Mouse (Mus musculus): Measurements from ENCODE around the gene Krtap5-2. TPM values are rescaled to one million over a fixed set of nuclear protein-coding genes. Genes with fewer than 3 reads are reported as not detected.
"Not testable (repeated sequence)": the region's sequence is repeated elsewhere in the genome, so short reads cannot be mapped to it uniquely, and the experiment has no call there.

Krtap5-2 gene
- not detected for total RNA-seq (2021)

DNA sequence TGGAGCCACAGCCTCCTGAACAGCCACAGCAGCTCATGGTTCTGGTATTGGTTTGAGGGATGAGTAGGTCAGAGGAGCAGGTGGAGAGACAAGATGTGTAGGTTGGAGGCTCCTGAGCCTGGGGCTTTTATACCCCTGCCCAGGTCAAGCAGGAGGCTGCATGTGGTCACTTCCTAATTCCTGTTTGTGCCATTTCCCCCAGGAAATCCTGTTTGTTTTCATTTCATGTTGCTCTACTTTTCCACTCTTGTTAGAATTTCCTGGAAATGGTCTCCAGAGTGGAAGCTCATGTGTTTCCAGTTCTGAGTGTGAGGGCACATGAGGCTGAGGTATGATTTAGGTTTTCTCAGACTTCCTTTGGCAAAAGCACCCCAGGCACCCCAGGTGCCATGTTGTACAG is at the start of gene Krtap5-2:
Krtap5-2 (minus strand) TSS at position 101 of the 400 bp plus-strand sequence.
- intact Hi-C loops (cut with DNase I); DNase-seq (ENCODE audit: low spot score in 2 of 2): not testable (repeated sequence)

- DNase-seq (ENCODE audit: low spot score in 2 of 2) = no peak
- intact Hi-C loops (cut with DNase I) = no loop called here
Measured at GRCm38 (mm10) chr7:142224518-142224917, 48.7 kb upstream of the Krtap5-2 start.

- DNase-seq (ENCODE audit: low spot score in 2 of 2); intact Hi-C loops (cut with DNase I): not testable (repeated sequence)
Measured at GRCm38 (mm10) chr7:142212136-142212535, 36.3 kb upstream of the Krtap5-2 start.

GRCm38 (mm10) chr7:142211559-142211958 is 35.8 kb upstream of the Krtap5-2 start, which contains the start of gene Gm7579:
Gene Gm7579 (plus strand): TSS chr7:142211859.
- intact Hi-C loops (cut with DNase I) = no loop called here

DNA sequence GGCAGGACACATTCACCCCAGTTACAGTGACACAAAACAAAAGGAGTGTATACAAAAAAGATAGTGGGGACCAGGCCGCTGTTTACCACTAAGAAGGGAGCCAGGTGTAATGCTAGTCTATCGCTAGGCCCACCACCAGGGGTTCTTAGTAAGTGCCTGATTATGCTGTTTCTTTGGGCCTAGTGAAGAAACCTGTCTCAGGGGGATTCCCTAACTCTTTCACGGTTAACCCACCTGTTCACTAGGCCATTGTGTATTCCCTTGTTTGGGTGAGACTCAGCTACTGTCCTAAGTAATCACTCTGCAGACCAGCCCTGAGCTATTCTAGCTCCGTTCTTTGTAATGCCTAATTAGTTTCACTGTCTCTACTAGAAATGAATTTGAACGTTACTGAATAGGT is 31.1 kb upstream of the Krtap5-2 start:
- intact Hi-C loops (cut with DNase I); DNase-seq (ENCODE audit: low spot score in 2 of 2): not testable (repeated sequence)

More at GRCm38 (mm10) chr7:142211559-142211958, 35.8 kb upstream of the Krtap5-2 start, which contains the start of gene Gm7579:
- DNase-seq (ENCODE audit: low spot score in 2 of 2) = no peak

DNA sequence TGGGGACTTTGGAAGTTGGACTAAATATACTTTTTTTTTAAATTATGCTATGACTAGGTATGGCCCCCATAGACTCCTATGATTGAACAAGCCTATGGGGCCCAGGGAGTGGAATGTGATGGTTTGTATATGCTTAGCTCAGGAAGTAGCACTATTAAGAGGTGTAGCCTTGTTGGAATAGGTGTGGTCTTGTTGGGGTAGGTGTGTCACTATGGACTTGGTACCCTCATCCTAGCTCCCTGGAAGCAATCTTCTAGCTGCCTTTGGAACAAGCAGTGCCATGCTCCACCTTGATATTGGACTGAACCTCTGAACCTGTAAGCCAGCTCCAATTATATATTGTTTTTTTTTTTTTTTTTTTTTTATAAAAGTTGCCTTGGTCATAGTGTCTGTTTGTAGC is 29.7 kb upstream of the Krtap5-2 start:
- no peak for DNase-seq (ENCODE audit: low spot score in 2 of 2)
- intact Hi-C loops (cut with DNase I) = no loop called here

GRCm38 (mm10) chr7:142201064-142201463 is 25.3 kb upstream of the Krtap5-2 start, which contains the start of gene Krtap5-3:
Gene Krtap5-3 (plus strand): TSS chr7:142201364.
- intact Hi-C loops (cut with DNase I) = no loop called here
- no peak for DNase-seq (ENCODE audit: low spot score in 2 of 2)

DNA sequence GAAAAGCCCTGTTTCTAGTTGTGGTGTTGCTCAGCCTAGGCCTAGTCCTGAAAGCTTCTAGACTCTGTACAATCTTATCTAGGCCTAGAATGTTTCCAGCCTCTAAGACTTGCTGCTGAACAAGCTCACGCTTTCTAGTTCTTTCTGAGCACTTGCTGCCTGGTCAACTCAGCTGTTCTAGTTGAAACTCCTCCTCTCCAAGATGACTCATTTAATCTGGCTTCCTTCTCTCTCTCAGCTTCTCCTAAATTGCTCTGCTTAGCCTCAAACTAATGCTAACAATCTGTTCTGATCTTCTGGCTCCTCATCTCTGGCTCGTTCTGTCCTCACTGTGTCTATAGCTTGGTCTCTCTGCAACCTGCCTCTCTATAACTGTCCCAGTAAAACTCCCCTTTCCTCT is 22.9 kb upstream of the Krtap5-2 start:
- DNase-seq (ENCODE audit: low spot score in 2 of 2) = peak in 1 of 2 experiments; percentile 16
- intact Hi-C loops (cut with DNase I) = no loop called here

GRCm38 (mm10) chr7:142190289-142190688 is 14.5 kb upstream of the Krtap5-2 start, which contains the start of gene Gm10153:
Gene Gm10153 (minus strand): TSS chr7:142190389.
- intact Hi-C loops (cut with DNase I) = no loop called here
- DNase-seq (ENCODE audit: low spot score in 2 of 2) = no peak

GRCm38 (mm10) chr7:142188156-142188555 is 12.4 kb upstream of the Krtap5-2 start:
- no peak for DNase-seq (ENCODE audit: low spot score in 2 of 2)
- intact Hi-C loops (cut with DNase I) = no loop called here

GRCm38 (mm10) chr7:142181021-142181420 is 5.2 kb upstream of the Krtap5-2 start:
- no peak for DNase-seq (ENCODE audit: low spot score in 2 of 2)
- intact Hi-C loops (cut with DNase I) = no loop called here

GRCm38 (mm10) chr7:142178685-142179084 is 2.9 kb upstream of the Krtap5-2 start:
- peak in 1 of 2 experiments; percentile 53 for DNase-seq (ENCODE audit: low spot score in 2 of 2)
- intact Hi-C loops (cut with DNase I) = no loop called here

- DNase-seq (ENCODE audit: low spot score in 2 of 2) = no peak
- intact Hi-C loops (cut with DNase I) = loop anchor here (5.0 kb wide), 1 partner anchor 103 kb away; no protein-coding TSS in a partner anchor
Measured at GRCm38 (mm10) chr7:142169836-142170235, 6.0 kb downstream of the Krtap5-2 start.

DNA sequence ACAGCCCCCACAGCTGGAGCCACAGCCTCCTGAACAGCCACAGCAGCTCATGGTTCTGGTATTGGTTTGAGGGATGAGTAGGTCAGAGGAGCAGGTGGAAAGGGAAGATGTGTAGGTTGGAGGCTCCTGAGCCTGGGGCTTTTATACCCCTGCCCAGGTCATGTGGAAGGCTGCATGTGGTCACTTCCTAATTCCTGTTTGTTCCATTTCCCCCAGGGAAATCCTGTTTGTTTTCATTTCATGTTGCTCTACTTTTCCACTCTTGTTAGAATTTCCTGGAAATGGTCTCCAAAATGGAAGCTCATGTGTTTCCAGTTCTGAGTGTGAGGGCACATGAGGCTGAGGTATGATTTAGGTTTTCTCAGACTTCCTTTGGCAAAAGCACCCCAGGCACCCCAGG is 10.2 kb downstream of the Krtap5-2 start, which contains the start of gene Gm4553:
Gm4553 (minus strand) TSS at position 101 of the 400 bp plus-strand sequence.
- intact Hi-C loops (cut with DNase I) = loop anchor here (5.0 kb wide), 1 partner anchor 98 kb away; no protein-coding TSS in a partner anchor
- not testable (repeated sequence) for DNase-seq (ENCODE audit: low spot score in 2 of 2)

GRCm38 (mm10) chr7:142159366-142159765 is 16.4 kb downstream of the Krtap5-2 start:
- intact Hi-C loops (cut with DNase I) = no loop called here
- DNase-seq (ENCODE audit: low spot score in 2 of 2) = no peak

DNA sequence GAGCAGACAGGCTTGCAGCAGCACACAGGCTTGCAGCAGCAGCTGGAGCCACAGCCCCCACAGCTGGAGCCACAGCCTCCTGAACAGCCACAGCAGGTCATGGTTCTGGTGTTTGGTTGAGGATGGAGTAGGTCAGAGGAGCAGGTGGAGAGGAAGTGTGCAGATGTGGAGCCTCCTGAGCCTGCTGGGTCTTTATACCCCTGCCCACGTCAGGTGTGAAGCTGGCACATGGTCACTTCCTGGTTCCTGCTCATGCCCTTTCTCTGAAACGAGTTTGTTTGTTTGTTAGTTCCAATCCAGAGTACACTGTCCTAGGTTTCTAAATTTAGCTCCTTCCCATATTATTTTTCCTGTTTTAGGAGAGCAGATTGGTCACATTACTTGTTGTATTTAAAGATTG is 18.8 kb downstream of the Krtap5-2 start, which contains the start of gene Gm29735:
Gm29735 (minus strand) TSS at position 101 of the 400 bp plus-strand sequence.
- intact Hi-C loops (cut with DNase I) = not testable (repeated sequence)

DNA sequence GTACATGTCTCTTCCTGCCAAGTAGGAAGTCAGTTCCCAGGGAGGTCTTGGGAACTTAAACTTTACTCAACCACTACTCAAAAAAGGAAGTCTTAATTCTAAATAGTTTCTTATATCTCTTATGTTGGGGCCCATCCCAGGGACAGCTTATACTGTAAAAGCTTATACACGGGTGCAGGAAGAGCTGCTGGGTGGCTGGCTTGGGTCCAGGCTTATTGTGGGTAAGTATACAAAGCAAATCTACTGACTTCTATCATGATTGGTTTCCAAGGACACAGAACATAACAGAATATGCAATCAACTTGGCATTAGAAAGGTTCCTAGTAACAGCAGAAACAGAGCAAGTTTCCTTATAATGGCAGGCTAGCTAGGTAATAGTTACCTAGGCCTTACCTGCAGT is 20.5 kb downstream of the Krtap5-2 start:
- intact Hi-C loops (cut with DNase I) = no loop called here
- no peak for DNase-seq (ENCODE audit: low spot score in 2 of 2)

More for the DNA sequence above, 18.8 kb downstream of the Krtap5-2 start, which contains the start of gene Gm29735:
- DNase-seq (ENCODE audit: low spot score in 2 of 2) = not testable (repeated sequence)

DNA sequence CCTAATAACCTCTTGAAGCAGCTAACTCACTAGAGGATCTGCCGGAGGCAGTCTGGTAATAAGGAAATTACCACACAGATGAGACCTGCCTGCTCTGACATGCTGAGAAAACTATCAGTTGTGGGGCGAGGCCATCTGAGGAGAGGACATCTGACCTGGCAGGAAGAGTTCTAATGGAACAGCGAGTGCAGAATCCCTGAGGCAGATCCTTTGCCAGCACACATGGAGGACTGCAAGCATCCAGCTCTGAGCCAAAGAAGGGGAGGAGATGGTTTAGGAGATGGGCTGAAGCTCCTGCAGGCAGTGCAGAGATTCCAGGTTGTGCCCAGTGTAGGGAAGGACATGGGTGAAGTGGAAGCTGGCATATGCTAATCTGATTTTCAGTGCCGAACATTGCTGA is 23.6 kb downstream of the Krtap5-2 start:
- DNase-seq (ENCODE audit: low spot score in 2 of 2) = no peak
- intact Hi-C loops (cut with DNase I) = no loop called here

- intact Hi-C loops (cut with DNase I) = no loop called here
- DNase-seq (ENCODE audit: low spot score in 2 of 2) = no peak
Measured at GRCm38 (mm10) chr7:142148633-142149032, 27.2 kb downstream of the Krtap5-2 start.

DNA sequence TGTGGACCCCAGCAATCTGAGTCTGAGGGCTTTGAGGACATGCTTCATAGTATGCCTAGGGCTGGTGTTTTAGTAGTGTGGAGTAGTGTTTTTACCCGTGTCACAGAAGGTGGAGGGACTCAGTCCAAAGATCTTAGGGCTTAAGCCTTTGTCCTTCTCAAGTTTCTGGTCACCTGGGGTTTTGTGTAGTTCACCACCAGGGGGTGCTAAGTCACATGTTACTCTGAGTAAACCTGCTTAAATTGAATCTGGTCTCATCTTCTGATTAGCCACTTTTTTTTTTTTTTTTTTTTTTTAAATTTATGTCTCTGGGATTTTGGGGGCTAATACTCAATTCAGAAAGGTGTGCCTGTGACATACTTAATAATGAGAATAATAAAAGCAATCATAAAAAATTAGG is 29.8 kb downstream of the Krtap5-2 start:
- DNase-seq (ENCODE audit: low spot score in 2 of 2) = peak; percentile 31 to 46
- intact Hi-C loops (cut with DNase I) = loop anchor here (2.0 kb wide), 1 partner anchor 103 kb away; no protein-coding TSS in a partner anchor

DNA sequence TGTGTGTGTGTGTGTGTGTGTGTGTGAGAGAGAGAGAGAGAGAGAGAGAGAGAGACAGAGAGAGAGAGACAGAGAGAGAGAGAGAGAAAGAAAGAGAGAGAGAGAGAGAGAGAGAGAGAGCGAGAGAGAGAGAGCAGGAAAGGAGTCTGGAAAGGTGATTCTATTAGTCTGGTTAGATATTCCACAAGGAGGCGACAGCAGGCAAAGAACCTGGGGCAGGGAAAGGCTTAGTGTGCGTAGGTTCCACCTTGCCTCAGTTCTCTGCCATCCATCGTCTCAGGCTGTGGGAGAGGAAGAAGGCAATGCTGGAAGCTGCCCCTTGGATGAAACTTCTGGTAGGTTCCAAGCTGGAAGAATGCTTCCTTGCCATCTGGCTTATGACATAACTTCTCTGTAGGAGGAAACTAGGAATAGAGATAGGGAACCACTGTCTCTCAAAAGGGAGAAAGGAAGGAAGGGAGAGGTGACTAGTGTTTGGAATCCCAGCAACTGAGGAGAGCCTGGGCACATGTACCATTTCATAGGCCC is 30.3 kb downstream of the Krtap5-2 start:
- intact Hi-C loops (cut with DNase I) = no loop called here
- DNase-seq (ENCODE audit: low spot score in 2 of 2) = peak in 1 of 2 experiments; percentile 68

Measured in left cerebral cortex, postnatal 25 days (tissue).